Mouse (Mus musculus) midbrain, embryonic 12.5 days (tissue): ENCODE results near the gene Gm28035. TPM values are rescaled to one million over a fixed set of nuclear protein-coding genes. Genes with fewer than 3 reads are reported as not detected.

ENCODE experiments used
- ATAC-seq: fragments of 200-750 bp; cut with Nextera tagmentation; 2 replicates; pipeline ENCODE4 v1.8.0; 2017; ENCODE audit warnings: low read depth, moderate TSS enrichment, moderate library complexity; ENCODE audit not compliant: low FRiP score
- H3K27ac ChIP-seq: fragments of 300-500 bp; sonication (generic); replicated peaks from 2 replicates; pipeline ENCODE4 v1.5.1; 2016; ENCODE audit warnings: mild to moderate bottlenecking
- H3K27me3 ChIP-seq: fragments of 300-500 bp; sonication (generic); 2 replicates; pipeline ENCODE4 v1.6.1; 2016; ENCODE audit warnings: mild to moderate bottlenecking
- H3K36me3 ChIP-seq: fragments of 300-500 bp; sonication (generic); 2 replicates; pipeline ENCODE4 v1.6.1; 2016
- H3K4me1 ChIP-seq: fragments of 300-500 bp; sonication (generic); 2 replicates; pipeline ENCODE4 v1.6.1; 2016
- H3K4me2 ChIP-seq: fragments of 300-500 bp; sonication (generic); replicated peaks from 2 replicates; pipeline ENCODE4 v1.6.1; 2016; ENCODE audit warnings: mild to moderate bottlenecking, moderate library complexity
- H3K4me3 ChIP-seq: fragments of 300-500 bp; sonication (generic); 2 replicates; pipeline ENCODE4 v1.5.1; 2016; ENCODE audit warnings: mild to moderate bottlenecking
- H3K9ac ChIP-seq: fragments of 300-500 bp; sonication (generic); replicated peaks from 2 replicates; pipeline ENCODE4 v1.6.1; 2016; ENCODE audit warnings: mild to moderate bottlenecking, moderate library complexity
- H3K9me3 ChIP-seq: fragments of 300-500 bp; sonication (generic); 2 replicates; pipeline ENCODE4 v1.6.1; 2016; ENCODE audit warnings: mild to moderate bottlenecking
- WGBS: fragments of 180-500 bp; shearing (Covaris S2); methylation state at CpG from one replicate; pipeline ENCODE4 v1.1.7; 2016; 5-methylcytosine and 5-hydroxymethylcytosine counted together
- polyA plus RNA-seq: library from polyadenylated mRNA; unstranded; fragments of >200 nt; fragmentation: Nextera tagmentation; extraction: Ambion mirVana; gene quantifications from 2 replicates; pipeline ENCODE4 v1.2.1, GENCODE M21; 2016

Gene Gm28035
- polyA plus RNA-seq, 1 experiment from 2014 or later = 0.51 TPM

DNA sequence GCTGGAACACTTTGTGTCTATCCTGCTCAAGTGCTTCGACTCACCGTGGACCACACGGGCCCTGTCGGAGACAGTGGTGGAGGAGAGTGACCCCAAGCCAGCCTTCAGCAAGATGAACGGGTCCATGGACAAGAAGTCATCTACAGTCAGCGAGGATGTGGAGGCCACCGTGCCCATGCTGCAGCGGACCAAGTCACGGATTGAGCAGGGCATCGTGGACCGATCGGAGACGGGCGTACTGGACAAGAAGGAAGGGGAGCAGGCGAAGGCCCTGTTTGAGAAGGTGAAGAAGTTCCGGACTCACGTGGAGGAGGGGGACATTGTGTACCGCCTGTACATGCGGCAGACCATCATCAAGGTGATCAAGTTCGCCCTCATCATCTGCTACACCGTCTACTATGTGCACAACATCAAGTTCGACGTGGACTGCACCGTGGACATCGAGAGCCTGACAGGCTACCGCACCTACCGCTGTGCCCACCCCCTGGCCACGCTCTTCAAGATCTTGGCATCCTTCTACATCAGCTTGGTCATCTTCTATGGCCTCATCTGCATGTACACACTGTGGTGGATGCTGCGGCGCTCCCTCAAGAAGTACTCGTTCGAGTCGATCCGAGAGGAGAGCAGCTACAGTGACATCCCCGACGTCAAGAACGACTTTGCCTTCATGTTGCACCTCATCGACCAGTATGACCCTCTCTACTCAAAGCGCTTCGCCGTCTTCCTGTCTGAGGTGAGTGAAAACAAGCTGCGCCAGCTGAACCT lies 15.4 kb downstream of the Gm28035 start:
- Histone ChIP-seq H3K4me3 (no peak overlapping the region), H3K36me3 (peaks cover 85% of the 10 kb centered on the region), H3K27me3 (no peaks in the 10 kb centered on the region), H3K9ac (no peak overlapping the region), H3K4me2 (no peak overlapping the region), H3K27ac (no peak overlapping the region), H3K9me3 (no peaks in the 10 kb centered on the region), H3K4me1 (no peaks in the 10 kb centered on the region)
- 96% methylated on average over 41 of the region's 42 CpGs for WGBS
- no peak for ATAC-seq

- no peak for ATAC-seq
- 97% methylated on average over 30 of the region's 30 CpGs for WGBS
- H3K4me1 ChIP-seq = no peaks in the 10 kb centered on the region
Measured at GRCm38 (mm10) chr2:30256616-30257350, 16.4 kb downstream of the Gm28035 start.

GRCm38 (mm10) chr2:30257699-30258460 lies 17.5 kb downstream of the Gm28035 start:
- H3K9ac ChIP-seq = no peak overlapping the region
- H3K4me2 ChIP-seq = no peak overlapping the region
- WGBS = 88% methylated on average over 7 of the region's 7 CpGs
- H3K4me1 ChIP-seq = no peaks in the 10 kb centered on the region
- no peak for ATAC-seq
- H3K27me3 ChIP-seq = no peaks in the 10 kb centered on the region
- H3K4me3 ChIP-seq = no peak overlapping the region
- peaks cover 87% of the 10 kb centered on the region for H3K36me3 ChIP-seq
- no peaks in the 10 kb centered on the region for H3K9me3 ChIP-seq
- H3K27ac ChIP-seq = no peak overlapping the region

More at GRCm38 (mm10) chr2:30256616-30257350, 16.4 kb downstream of the Gm28035 start:
- H3K9me3 ChIP-seq = no peaks in the 10 kb centered on the region
- H3K27me3 ChIP-seq = no peaks in the 10 kb centered on the region
- no peak overlapping the region for H3K9ac ChIP-seq
- peaks cover 85% of the 10 kb centered on the region for H3K36me3 ChIP-seq
- no peak overlapping the region for H3K4me3 ChIP-seq
- no peak overlapping the region for H3K4me2 ChIP-seq
- no peak overlapping the region for H3K27ac ChIP-seq

DNA sequence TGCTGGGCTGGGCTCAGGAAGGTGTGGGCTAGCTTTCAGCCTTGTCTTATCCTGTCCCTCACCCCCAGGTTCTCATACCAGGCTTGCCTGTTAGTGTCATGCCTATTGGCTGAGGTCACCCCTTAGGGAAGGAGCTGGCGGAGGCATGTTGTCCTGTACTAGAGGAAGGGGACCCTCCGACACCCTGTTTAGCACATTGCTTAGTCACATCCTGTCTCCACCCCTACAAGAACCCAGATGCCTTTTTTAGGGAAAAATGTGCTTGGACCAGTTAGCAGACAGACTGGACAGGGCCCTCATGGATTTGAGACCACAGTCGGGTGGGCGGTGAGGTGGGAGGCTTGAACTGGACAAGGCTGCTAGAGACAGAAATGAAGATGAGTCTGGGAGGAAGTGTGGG lies 18.2 kb downstream of the Gm28035 start:
- no peaks in the 10 kb centered on the region for H3K9me3 ChIP-seq
- no peak overlapping the region for H3K9ac ChIP-seq
- WGBS = 94% methylated on average over 4 of the region's 4 CpGs
- no peaks in the 10 kb centered on the region for H3K4me1 ChIP-seq
- peaks cover 94% of the 10 kb centered on the region for H3K36me3 ChIP-seq
- no peak for ATAC-seq
- H3K4me3 ChIP-seq = no peak overlapping the region
- H3K27ac ChIP-seq = no peak overlapping the region
- no peaks in the 10 kb centered on the region for H3K27me3 ChIP-seq
- H3K4me2 ChIP-seq = no peak overlapping the region

DNA sequence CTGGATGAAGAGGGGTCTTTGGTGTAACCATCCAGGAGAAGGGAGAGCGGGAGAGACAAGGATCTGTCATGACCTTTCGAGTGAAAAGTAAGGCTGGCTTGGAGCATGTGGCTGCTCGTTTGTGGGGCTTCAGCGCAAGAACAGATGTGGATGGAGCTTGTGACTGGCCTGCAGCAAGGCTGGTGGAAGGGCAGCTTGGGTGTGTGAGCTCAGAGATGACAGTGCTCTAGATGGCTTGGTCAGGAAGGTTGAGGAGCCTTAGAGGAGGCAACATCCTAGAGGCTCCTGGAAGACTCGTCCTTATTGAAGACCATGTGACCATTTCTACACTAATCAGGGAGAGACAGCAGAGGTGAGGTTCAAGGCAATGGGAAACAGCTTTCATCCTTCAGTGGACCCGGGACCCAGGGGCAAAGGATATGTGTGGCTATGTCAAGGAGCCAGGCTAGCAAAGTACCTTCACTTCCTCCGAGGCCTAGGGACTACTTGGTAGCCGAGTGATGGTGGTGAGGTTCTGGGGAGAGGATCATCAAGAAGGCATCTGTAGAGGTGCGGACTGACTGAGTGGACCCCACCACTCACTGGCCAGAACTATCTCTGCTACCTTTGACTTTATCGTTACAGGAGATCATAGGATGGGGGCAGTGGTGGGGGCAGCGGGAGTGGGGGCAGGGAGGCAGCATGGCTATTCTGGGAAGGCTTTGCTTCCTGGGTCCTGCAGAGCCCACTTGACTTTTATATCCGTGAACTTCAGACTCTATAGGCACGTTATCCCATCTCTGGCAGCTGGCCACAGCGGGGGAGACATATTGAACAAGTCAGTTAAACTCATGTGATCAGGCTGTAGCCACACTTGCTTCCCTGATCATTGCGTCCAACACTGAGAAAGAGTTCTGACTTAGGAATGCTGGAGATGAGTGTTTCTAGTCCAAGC lies 19.0 kb downstream of the Gm28035 start:
- 93% methylated on average over 15 of the region's 15 CpGs for WGBS
- H3K36me3 ChIP-seq = peaks cover 94% of the 10 kb centered on the region

DNA sequence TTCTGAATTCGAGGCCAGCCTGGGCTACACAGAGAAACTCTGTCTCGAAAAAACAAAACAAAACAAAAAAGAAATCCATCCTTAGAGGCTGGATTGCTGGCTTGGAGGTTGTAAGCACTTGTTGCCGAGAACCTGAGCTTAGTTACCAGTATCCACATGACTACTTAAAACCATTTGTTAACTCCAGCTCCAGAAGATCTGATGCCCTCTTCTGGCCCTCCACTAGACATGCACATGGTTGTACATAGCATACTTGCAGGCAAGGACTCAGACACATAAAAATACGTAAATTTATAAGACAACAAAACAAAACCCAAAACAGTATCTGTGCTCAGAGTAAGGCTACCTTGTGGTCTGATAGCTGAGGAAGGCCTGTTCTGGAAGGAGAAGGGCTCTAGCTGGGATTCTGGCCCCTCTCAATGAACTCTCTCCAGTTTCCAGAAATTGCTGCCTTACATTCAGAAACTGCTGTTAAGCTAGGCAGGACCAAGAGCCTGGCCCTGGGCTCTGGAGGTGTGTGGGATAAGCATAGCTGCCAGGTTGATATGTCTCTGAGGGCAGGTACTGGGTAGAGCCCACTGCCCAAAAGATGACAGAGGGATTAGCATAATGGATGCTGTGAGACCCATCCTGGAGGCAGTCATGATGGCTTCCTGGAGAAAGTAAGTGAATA lies 20.8 kb downstream of the Gm28035 start:
- H3K9ac ChIP-seq = no peak overlapping the region
- WGBS = 93% methylated on average over 4 of the region's 4 CpGs
- H3K27me3 ChIP-seq = no peaks in the 10 kb centered on the region
- no peak overlapping the region for H3K4me3 ChIP-seq
- ATAC-seq = no peak
- peaks cover 15% of the 10 kb centered on the region for H3K4me1 ChIP-seq
- H3K4me2 ChIP-seq = no peak overlapping the region
- no peak overlapping the region for H3K27ac ChIP-seq
- H3K9me3 ChIP-seq = no peaks in the 10 kb centered on the region
- H3K36me3 ChIP-seq = peaks cover 85% of the 10 kb centered on the region

More for the DNA sequence above, 19.0 kb downstream of the Gm28035 start:
- ATAC-seq = no peak
- no peaks in the 10 kb centered on the region for H3K27me3 ChIP-seq
- H3K4me3 ChIP-seq = no peak overlapping the region
- H3K4me1 ChIP-seq = no peaks in the 10 kb centered on the region
- H3K4me2 ChIP-seq = no peak overlapping the region
- H3K9ac ChIP-seq = no peak overlapping the region
- no peaks in the 10 kb centered on the region for H3K9me3 ChIP-seq
- H3K27ac ChIP-seq = no peak overlapping the region

GRCm38 (mm10) chr2:30261921-30262839 lies 21.8 kb downstream of the Gm28035 start:
- Histone ChIP-seq H3K9me3 (no peaks in the 10 kb centered on the region), H3K27ac (no peak overlapping the region)
- 91% methylated on average over 18 of the region's 18 CpGs for WGBS

DNA sequence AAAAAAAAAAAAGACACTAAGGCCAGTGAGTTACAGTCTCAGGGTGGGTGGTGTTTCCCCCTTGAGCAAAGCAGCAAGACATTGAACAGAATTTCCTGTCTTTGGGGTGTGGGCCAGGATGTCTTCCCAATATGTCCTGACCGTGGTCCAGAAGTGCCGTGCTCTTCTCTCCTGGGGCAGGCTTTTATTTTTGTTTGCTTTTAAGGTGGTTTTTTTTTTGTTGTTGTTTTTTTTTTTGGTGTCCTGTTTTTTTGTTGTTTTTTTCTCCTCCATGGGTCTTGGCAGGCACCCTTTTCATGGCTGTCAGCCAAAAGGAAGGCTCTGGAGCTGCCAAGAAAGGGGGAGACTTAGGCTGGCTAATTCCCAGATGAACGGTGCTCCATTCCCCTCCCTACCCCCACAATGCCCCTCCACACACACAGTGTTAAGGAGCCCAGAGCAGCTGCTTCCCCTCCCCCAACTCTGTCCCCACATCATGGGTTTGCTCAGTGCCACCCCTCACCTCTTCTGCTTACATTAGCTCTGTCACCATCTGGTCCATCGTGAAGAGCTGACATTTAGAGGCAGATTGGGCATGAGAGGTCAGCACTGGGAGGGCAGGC lies 22.6 kb downstream of the Gm28035 start:
- Histone ChIP-seq H3K27ac (no peak overlapping the region), H3K36me3 (peaks cover 67% of the 10 kb centered on the region)

More at GRCm38 (mm10) chr2:30261921-30262839, 21.8 kb downstream of the Gm28035 start:
- Histone ChIP-seq H3K36me3 (peaks cover 75% of the 10 kb centered on the region), H3K4me1 (peaks cover 23% of the 10 kb centered on the region), H3K4me3 (no peak overlapping the region), H3K27me3 (no peaks in the 10 kb centered on the region), H3K9ac (no peak overlapping the region), H3K4me2 (no peak overlapping the region)
- ATAC-seq = no peak

DNA sequence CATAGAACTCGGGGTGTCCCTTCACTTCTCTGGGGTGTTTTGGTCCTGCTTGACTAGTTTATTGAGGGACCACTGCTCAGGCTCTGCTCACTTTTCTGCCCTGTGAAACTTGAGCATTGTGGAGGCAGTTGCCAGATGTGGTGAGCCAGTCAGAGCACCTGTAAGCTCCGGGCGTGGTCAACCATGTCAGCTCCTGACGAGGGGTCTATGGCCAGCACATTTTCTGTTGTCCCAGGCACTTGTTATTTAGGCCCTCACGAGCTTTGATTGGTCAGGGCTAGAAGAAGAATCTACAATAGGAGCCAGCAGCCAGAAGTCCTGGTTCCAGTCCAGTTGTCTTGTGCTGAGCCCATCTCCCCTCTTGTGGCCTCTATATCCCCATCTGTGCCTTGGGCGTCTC lies 23.4 kb downstream of the Gm28035 start:
- peaks cover 23% of the 10 kb centered on the region for H3K4me1 ChIP-seq
- 92% methylated on average over 6 of the region's 6 CpGs for WGBS

More for the DNA sequence above, 22.6 kb downstream of the Gm28035 start:
- Histone ChIP-seq H3K4me3 (no peak overlapping the region), H3K4me1 (peaks cover 23% of the 10 kb centered on the region), H3K9me3 (no peaks in the 10 kb centered on the region), H3K4me2 (no peak overlapping the region), H3K9ac (no peak overlapping the region), H3K27me3 (no peaks in the 10 kb centered on the region)
- WGBS = 74% methylated on average over 4 of the region's 4 CpGs
- no peak for ATAC-seq

More for the DNA sequence above, 23.4 kb downstream of the Gm28035 start:
- Histone ChIP-seq H3K36me3 (peaks cover 59% of the 10 kb centered on the region), H3K4me3 (no peak overlapping the region), H3K4me2 (no peak overlapping the region), H3K9me3 (no peaks in the 10 kb centered on the region), H3K27ac (no peak overlapping the region), H3K9ac (no peak overlapping the region), H3K27me3 (no peaks in the 10 kb centered on the region)
- ATAC-seq = no peak
